8 mouse cellular contexts compared by ENCODE assay signal in the genomic region with DNA sequence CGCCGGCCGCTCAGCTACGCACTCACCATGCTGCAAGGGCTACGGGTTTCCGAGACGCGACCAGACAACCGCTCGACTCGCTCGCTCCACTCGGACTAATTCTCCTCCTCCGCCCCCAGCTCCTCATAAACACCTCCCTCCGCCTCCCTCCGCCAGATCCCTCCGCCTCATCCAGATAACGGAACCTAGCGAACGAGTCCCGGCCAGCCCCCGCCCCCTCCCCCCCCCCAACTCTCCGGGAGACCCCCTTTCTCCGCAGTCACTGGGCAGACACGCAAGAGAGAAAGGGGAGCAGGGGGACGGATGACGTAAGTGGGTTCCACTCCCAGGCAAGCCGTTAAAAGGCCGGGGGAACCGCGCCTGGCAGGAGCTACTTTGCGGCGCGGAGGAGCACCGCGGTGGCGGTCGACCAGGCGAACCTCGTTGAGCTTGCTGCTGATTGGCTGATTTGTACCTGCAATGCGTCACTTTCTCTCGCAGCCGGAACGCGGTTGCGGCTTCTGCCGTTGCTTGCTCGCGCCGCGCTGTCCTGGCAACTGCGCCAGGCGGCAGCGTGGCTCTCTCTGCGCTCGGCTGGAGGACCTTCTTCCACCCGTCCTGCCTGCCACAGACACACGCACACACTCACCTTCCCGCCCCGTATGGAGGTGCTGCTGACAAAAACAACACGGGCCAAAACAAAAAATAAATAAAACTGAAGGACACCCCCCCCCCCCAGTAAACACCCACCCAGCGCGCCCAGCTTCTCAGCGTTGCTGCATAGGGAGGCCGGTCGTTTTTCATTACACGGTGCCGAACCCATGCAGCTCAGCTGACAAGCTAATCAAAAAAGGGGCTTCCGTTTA. TPM values are rescaled to one million over a fixed set of nuclear protein-coding genes. Genes with fewer than 3 reads are reported as not detected.
DNase-seq lines count a peak whose midpoint lies in the region; ATAC-seq lines count a peak whose summit lies in the region.

A gene (minus strand): TSS at position 169 of the 845 bp plus-strand sequence.

- no peaks in the 10 kb centered on the region for H3K9me3 ChIP-seq in heart, embryonic 10.5 days
- H3K9me3 ChIP-seq in kidney, embryonic 15.5 days (replicated peaks) = no peaks in the 10 kb centered on the region

- peak within 1 kb of the TSS; percentile 98 for H3K27ac ChIP-seq in heart, embryonic 10.5 days
- peak within 1 kb of the TSS; percentile 99 for H3K27ac ChIP-seq in kidney, embryonic 15.5 days

- H3K4me2 ChIP-seq in kidney, embryonic 15.5 days = peak within 1 kb of the TSS; percentile 68

- peak; percentile 98 for DNase-seq in B cell, adult 2 months
- DNase-seq in brain, adult 2 months (ENCODE audit: low read depth, low spot score) = peak; percentile 100
- DNase-seq in heart, embryonic 10.5 days (ENCODE audit: low spot score) = peak; percentile 98
- peak; percentile 98 for DNase-seq in liver
- DNase-seq in spleen, postnatal 4 days (ENCODE audit: low spot score in 2 of 2) = peak; percentile 97 to 99

- under 1% methylated on average over 67 of the region's 69 CpGs for WGBS in heart, embryonic 10.5 days
- under 1% methylated on average over 66 of the region's 69 CpGs for WGBS in kidney, embryonic 15.5 days

- peak within 1 kb of the TSS; percentile 98 for H3K9ac ChIP-seq in kidney, embryonic 15.5 days

- H3K36me3 ChIP-seq in heart, embryonic 10.5 days = peaks cover 2% of the 10 kb centered on the region; the same call in 1 of the 2 replicates
- peaks cover 3% of the 10 kb centered on the region; the same call in 1 of the 2 replicates for H3K36me3 ChIP-seq in kidney, embryonic 15.5 days

- H3K4me3 ChIP-seq in heart, embryonic 10.5 days = peak within 1 kb of the TSS; percentile 91
- peak within 1 kb of the TSS; percentile 89 for H3K4me3 ChIP-seq in kidney, embryonic 15.5 days (replicated peaks)

- no peaks in the 10 kb centered on the region for H3K27me3 ChIP-seq in heart, embryonic 10.5 days (ENCODE audit: insufficient read depth, poor library complexity, severe bottlenecking)
- H3K27me3 ChIP-seq in kidney, embryonic 15.5 days = no peaks in the 10 kb centered on the region

- peak; percentile 94 for ATAC-seq in erythroblast, adult 5-6 weeks (replicated peaks; ENCODE audit: low FRiP score, poor library complexity, severe bottlenecking)
- ATAC-seq in kidney, embryonic 15.5 days (replicated peaks; ENCODE audit: low FRiP score) = peak; percentile 93
- ATAC-seq in monocyte, adult 5-6 weeks (replicated peaks; ENCODE audit: insufficient number of reproducible peaks, low FRiP score, low TSS enrichment, poor library complexity, severe bottlenecking) = peak; percentile 93

- peaks cover 24% of the 10 kb centered on the region for H3K4me1 ChIP-seq in heart, embryonic 10.5 days
- H3K4me1 ChIP-seq in kidney, embryonic 15.5 days = peaks cover 30% of the 10 kb centered on the region

RNA-seq across cellular contexts. Expression of the gene that starts here (rescaled TPM):
- total RNA-seq in erythroblast, adult 5-6 weeks (2015; ENCODE audit: low replicate concordance) = 185 and 230 TPM in 2 replicates
- total RNA-seq in erythroblast, adult 5-6 weeks (2017; ENCODE audit: low replicate concordance) = 221 and 301 TPM in 2 replicates
- 738 and 942 TPM in 2 replicates for polyA plus RNA-seq in heart, embryonic 10.5 days (2016; fragmentation: Nextera tagmentation; extraction: Ambion mirVana)
- polyA plus RNA-seq in kidney, embryonic 15.5 days (2015; fragmentation: Nextera tagmentation; extraction: Ambion mirVana) = 1,006 and 1,087 TPM in 2 replicates
- total RNA-seq in monocyte, adult 5-6 weeks (2017) = 1,504 to 2,308 TPM (median 2,140 TPM) in 3 replicates

Comparison
In these comparisons a context has a peak if more than half of its experiments do, and no peak if none do; other contexts are left out.
1. Peak in every context shown above with its lines: DNase-seq, ATAC-seq, H3K4me3 ChIP-seq and H3K27ac ChIP-seq.